ENCODE assay signal across 8 mouse cellular contexts in genomic region chr10:85957464-85957950, GRCm38 (mm10). TPM values are rescaled to one million over a fixed set of nuclear protein-coding genes. Genes with fewer than 3 reads are reported as not detected.
DNase-seq lines count a peak whose midpoint lies in the region; ATAC-seq lines count a peak whose summit lies in the region.

Gene Rtcb (minus strand): TSS chr10:85957823.

- ATAC-seq in inflammation-experienced regulatory T-cells, adult 6 months, result peak; percentile 93
- ATAC-seq in megakaryocyte-erythroid progenitor cell, adult 5-6 weeks (replicated peaks; ENCODE audit: low FRiP score, low TSS enrichment, poor library complexity, severe bottlenecking), result peak; percentile 92

- DNase-seq in adrenal gland, adult (ENCODE audit: inconsistent age in 2 of 2, low spot score in 1 of 2), result peak; percentile 96 to 99
- DNase-seq in embryo, embryonic 10.5 days (ENCODE audit: low spot score), result peak; percentile 96
- peak; percentile 97 for DNase-seq in gastrocnemius, postnatal 14 days
- DNase-seq in left cerebral cortex, postnatal 10 days (ENCODE audit: extremely low spot score in 1 of 2, low spot score in 2 of 2), result peak; percentile 97
- peak; percentile 98 for DNase-seq in right cerebral cortex, postnatal 25 days
- peak; percentile 92 to 99 for DNase-seq in urinary bladder, postnatal 4 days (ENCODE audit: low spot score in 2 of 2)

- intact Hi-C loops in gastrocnemius, postnatal 14 days (cut with DNase I; ENCODE audit: low total_unique reads), result no loop called here
- intact Hi-C loops in left cerebral cortex, postnatal 10 days (cut with DNase I), result no loop called here

RNA-seq across cellular contexts. Expression of gene Rtcb, which starts in this region (rescaled TPM):
- 10 to 100 TPM; 53.7 to 54.6 TPM for total RNA-seq in gastrocnemius, postnatal 14 days (2021)
- 100 to 1,000 TPM; 135 to 170 (median 165) TPM for polyA plus RNA-seq in inflammation-experienced regulatory T-cells, adult 6 months (2017; shearing (Covaris generic))
- 100 to 1,000 TPM; 105 TPM for total RNA-seq in left cerebral cortex, postnatal 10 days (2021)
- total RNA-seq in megakaryocyte-erythroid progenitor cell, adult 5-6 weeks (2014; fragmentation: Nextera tagmentation), result 93.1 and 98.0 TPM in 2 replicates
- 175 and 178 TPM in 2 replicates for total RNA-seq in megakaryocyte-erythroid progenitor cell, adult 5-6 weeks (2017)

Comparison
In these comparisons a context has a peak if more than half of its experiments do, and no peak if none do; other contexts are left out.
1. Peak in every context shown above with its lines: DNase-seq and ATAC-seq.